Mouse (Mus musculus) embryonic facial prominence, embryonic 11.5 days (tissue): ENCODE measurements around the gene Hist1h3g. TPM values are rescaled to one million over a fixed set of nuclear protein-coding genes. Genes with fewer than 3 reads are reported as not detected.
A peak's percentile ranks its signal among the peaks of the same experiment; 100 is the strongest.
"Not testable (repeated sequence)": the region's sequence is repeated elsewhere in the genome, so short reads cannot be mapped to it uniquely, and the experiment has no call there.

ENCODE experiments used
- ATAC-seq: fragments of 200-750 bp; cut with Nextera tagmentation; replicated peaks from 2 replicates; pipeline ENCODE4 v1.8.0; 2017; ENCODE audit warnings: low read depth; ENCODE audit not compliant: insufficient number of reproducible peaks, low FRiP score, low TSS enrichment
- DNase-seq: peaks from one replicate; pipeline ENCODE4 v3.0.0-alpha.2; 2015; ENCODE audit warnings: low spot score
- H3K27ac ChIP-seq: fragments of 300-500 bp; sonication (generic); replicated peaks from 2 replicates; pipeline ENCODE4 v1.5.1; 2014; ENCODE audit warnings: mild to moderate bottlenecking, low read depth, low read length, control low read depth
- H3K27me3 ChIP-seq: fragments of 300-500 bp; sonication (generic); 2 replicates; pipeline ENCODE4 v1.6.1; 2014; ENCODE audit warnings: mild to moderate bottlenecking, low read length, moderate library complexity, mixed read lengths; ENCODE audit not compliant: control insufficient read depth, insufficient read depth
- H3K36me3 ChIP-seq: fragments of 300-500 bp; sonication (generic); replicated peaks from 2 replicates; pipeline ENCODE4 v1.6.1; 2014; ENCODE audit warnings: low read depth, mild to moderate bottlenecking, low read length, moderate library complexity, mixed read lengths; ENCODE audit not compliant: control insufficient read depth, insufficient read depth
- H3K4me1 ChIP-seq: fragments of 300-500 bp; sonication (generic); 2 replicates; pipeline ENCODE4 v1.6.1; 2014; ENCODE audit warnings: low read length, mixed read lengths; ENCODE audit not compliant: control insufficient read depth, insufficient read depth
- H3K4me2 ChIP-seq: fragments of 300-500 bp; sonication (generic); 2 replicates; pipeline ENCODE4 v1.6.1; 2014; ENCODE audit warnings: low read depth, mild to moderate bottlenecking, control low read depth, low read length, moderate library complexity
- H3K4me3 ChIP-seq: fragments of 300-500 bp; sonication (generic); 2 replicates; pipeline ENCODE4 v1.5.1; 2014; ENCODE audit warnings: low read depth, low read length, control low read depth
- H3K9ac ChIP-seq: fragments of 300-500 bp; sonication (generic); replicated peaks from 2 replicates; pipeline ENCODE4 v1.6.1; 2014; ENCODE audit warnings: mild to moderate bottlenecking, control low read depth, low read length
- H3K9me3 ChIP-seq: fragments of 300-500 bp; sonication (generic); replicated peaks from 2 replicates; pipeline ENCODE4 v1.6.1; 2016; ENCODE audit warnings: mild to moderate bottlenecking, low read length, inconsistent platforms, mixed read lengths; ENCODE audit not compliant: control insufficient read depth
- WGBS: fragments of 180-500 bp; shearing (Covaris S2); extraction: QIAGEN DNeasy Blood & Tissue Kit; methylation state at CpG from one replicate; pipeline ENCODE4 v1.1.7; 2014; 5-methylcytosine and 5-hydroxymethylcytosine counted together
- polyA plus RNA-seq: library from polyadenylated mRNA; unstranded; fragments of >200 nt; fragmentation: Nextera tagmentation; extraction: Ambion mirVana; gene quantifications from 2 replicates; pipeline ENCODE4 v1.2.1, GENCODE M21; 2014

Gene Hist1h3g
- polyA plus RNA-seq, 1 experiment from 2014 or later: 6.1 TPM

DNA sequence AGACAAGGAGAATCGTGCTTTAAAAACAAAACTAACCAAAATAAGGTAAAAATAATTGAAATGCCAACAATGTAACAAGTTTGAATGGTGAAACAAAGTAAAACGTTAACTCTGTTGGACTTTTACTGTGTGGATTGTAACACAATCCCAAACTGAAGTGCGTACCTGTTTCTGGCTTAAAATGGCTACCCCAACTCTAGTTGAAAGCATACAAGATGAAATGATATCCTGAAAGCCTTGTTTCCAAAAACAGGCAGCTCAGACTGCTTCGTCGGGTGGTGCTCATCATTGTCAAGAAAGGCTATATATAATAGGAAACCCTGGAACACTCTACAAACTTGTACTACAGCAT, 26.3 kb downstream of the Hist1h3g start:
- H3K4me2 ChIP-seq: not testable (repeated sequence)
- 0% methylated on average over 2 of the region's 5 CpGs for WGBS

GRCm38 (mm10) chr13:23561883-23562659, 26.8 kb downstream of the Hist1h3g start, which contains the start of gene Hist1h3e:
Hist1h3e (minus strand) TSS chr13:23562369.
- H3K9me3 ChIP-seq, H3K36me3 ChIP-seq, H3K27me3 ChIP-seq, H3K4me1 ChIP-seq: not testable (repeated sequence)
- H3K4me2 ChIP-seq: peak within 1 kb of the TSS; percentile 62
- H3K27ac ChIP-seq: peak within 1 kb of the TSS; percentile 95
- peak; percentile 97 for DNase-seq
- peak within 1 kb of the TSS; percentile 30 for H3K4me3 ChIP-seq
- peak; percentile 97 for ATAC-seq
- under 1% methylated on average over 33 of the region's 67 CpGs for WGBS
- H3K9ac ChIP-seq: peak within 1 kb of the TSS; percentile 67

More for the DNA sequence above, 26.3 kb downstream of the Hist1h3g start:
- not testable (repeated sequence) for H3K36me3 ChIP-seq, ATAC-seq, H3K4me1 ChIP-seq, H3K9me3 ChIP-seq, DNase-seq, H3K27me3 ChIP-seq
- peak overlapping the region; percentile 52 for H3K9ac ChIP-seq
- peak overlapping the region; percentile 30 for H3K4me3 ChIP-seq
- H3K27ac ChIP-seq: peak overlapping the region; percentile 76

DNA sequence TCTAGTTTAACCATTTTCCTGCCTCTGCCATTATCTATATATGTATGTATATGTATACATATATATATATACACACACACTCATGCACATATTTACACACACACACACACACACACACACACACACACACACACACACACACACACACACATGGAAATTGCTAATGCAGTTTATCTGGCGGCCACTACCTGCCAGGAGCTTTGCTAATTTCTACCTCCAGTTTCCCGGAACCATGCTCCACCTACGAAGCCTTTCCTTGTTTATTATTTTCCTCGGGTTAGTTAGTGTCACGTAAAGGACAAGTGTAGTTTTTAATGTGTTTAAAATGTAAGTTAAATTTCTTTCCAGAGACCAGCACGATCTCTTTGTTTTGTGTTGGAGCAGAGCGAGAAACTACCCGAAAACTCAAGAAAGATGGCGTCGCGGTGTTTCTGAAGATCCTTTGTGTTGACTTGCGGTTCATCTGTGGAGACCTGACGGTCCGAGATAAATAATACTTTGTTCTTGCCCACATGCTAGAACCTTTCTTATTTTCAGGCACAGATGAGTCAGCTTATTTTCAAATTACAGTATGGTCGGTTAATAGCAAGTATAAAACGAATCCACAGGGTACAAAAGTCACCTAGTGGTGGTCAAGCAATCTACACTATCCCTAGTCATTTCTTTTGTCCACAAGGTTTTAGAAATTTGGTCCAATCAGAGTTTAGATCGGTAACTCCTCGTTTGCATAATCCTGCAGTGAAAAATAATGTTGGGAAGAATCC, 27.7 kb downstream of the Hist1h3g start:
- Histone ChIP-seq H3K9me3 (no peaks in the 10 kb centered on the region), H3K9ac (peak overlapping the region; percentile 67), H3K4me1 (no peaks in the 10 kb centered on the region), H3K27ac (peak overlapping the region; percentile 95), H3K4me2 (peak overlapping the region; percentile 62), H3K4me3 (peak overlapping the region; percentile 30), H3K36me3 (no peaks in the 10 kb centered on the region), H3K27me3 (no peaks in the 10 kb centered on the region)
- 4% methylated on average over 18 of the region's 18 CpGs for whole genome bisulfite sequencing
- ATAC-seq (peak; percentile 41; the same call in 1 of the 2 replicates), DNase-seq (peak; percentile 82)

DNA sequence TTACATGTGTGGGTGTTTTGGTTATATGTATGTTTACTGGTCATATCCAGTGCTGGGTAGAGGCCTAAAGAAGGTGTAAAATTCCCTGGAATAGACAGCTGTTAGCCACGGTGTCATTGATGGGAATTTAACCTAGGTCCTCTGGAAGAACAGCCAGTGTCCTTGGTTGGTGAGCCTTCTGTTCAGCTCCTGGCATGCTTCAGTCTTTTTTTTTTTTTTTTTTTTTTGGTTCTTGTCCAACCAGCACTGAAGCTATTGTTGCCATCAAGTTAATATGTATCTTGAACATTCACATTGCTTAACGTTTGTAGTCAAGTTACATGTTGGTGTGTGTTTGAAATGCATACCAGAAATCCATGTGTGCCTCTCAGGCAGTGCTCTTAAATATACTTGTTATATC, 29.3 kb downstream of the Hist1h3g start:
- Histone ChIP-seq H3K4me1 (no peaks in the 10 kb centered on the region), H3K36me3 (no peaks in the 10 kb centered on the region), H3K27ac (no peak overlapping the region), H3K9me3 (no peaks in the 10 kb centered on the region), H3K4me2 (no peak overlapping the region), H3K9ac (no peak overlapping the region), H3K27me3 (no peaks in the 10 kb centered on the region), H3K4me3 (no peak overlapping the region)
- DNase-seq: no peak
- WGBS: 85% methylated on average over 2 of the region's 2 CpGs
- no peak for ATAC-seq

DNA sequence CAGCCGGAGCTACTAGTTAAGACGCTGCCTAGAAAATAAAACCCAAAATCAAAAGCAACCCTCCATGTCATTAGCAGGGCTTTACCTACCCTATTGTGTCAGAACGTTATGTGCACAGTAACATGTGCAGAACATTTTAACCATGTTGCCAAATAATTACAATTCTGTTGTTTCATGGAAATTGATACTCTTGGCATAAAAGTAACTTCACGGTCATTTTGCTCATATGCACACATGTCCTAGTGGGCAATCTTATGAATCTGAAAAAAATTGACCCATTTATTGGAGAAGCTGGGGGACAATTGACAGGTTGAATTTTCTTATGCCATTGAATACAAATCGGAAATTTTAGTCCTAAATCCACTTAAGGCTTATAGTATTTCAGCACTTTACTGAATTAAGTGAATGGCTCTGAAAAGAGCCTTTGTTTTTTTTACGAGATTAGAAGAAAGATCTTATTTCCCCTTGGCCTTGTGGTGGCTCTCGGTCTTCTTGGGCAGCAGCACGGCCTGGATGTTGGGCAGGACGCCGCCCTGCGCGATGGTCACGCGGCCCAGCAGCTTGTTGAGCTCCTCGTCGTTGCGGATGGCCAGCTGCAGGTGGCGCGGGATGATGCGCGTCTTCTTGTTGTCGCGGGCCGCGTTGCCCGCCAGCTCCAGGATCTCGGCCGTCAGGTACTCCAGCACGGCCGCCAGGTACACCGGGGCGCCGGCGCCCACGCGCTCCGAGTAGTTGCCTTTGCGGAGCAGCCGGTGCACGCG, 35.2 kb downstream of the Hist1h3g start:
- 1% methylated on average over 19 of the region's 41 CpGs for WGBS
- peak overlapping the region; percentile 93 for H3K27ac ChIP-seq

DNA sequence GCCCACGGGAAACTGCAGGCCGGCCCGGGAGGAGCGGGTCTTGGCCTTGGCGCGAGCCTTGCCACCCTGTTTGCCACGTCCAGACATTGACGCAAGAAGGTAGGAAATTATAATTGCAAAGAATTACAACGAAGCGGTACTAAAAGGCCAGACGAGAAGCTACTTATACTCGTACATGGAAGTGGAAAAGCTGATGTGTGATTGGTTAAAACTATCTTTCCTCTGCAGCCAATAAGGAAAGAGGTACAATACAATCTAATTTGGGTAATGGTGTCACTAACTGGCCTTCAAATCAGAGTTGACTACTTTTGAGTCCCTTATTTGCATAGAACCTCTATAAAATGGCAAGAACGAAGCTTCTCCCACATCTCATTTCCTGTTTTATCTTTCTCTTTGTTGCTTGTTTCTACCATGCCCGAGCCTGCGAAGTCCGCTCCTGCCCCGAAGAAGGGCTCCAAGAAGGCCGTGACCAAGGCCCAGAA, 35.8 kb downstream of the Hist1h3g start, which contains the start of the genes Hist1h2ae and Hist1h2bg:
Gene Hist1h2ae (minus strand): TSS at position 199 of the 482 bp plus-strand sequence.
Gene Hist1h2bg (plus strand): TSS at position 375 of the 482 bp plus-strand sequence.
- Histone ChIP-seq H3K4me3 (peak within 1 kb of the TSS; percentile 46), H3K27ac (peak within 1 kb of the TSS; percentile 95), H3K9ac (peak within 1 kb of the TSS; percentile 77), H3K36me3 (no peaks in the 10 kb centered on the region), H3K4me1 (no peaks in the 10 kb centered on the region), H3K27me3 (no peaks in the 10 kb centered on the region), H3K4me2 (peak within 1 kb of the TSS; percentile 71), H3K9me3 (no peaks in the 10 kb centered on the region)
- peak; percentile 86 for ATAC-seq
- DNase-seq: peak; percentile 92
- WGBS: under 1% methylated on average over 18 of the region's 18 CpGs

More for the DNA sequence above, 35.2 kb downstream of the Hist1h3g start:
- peak overlapping the region; percentile 51 for H3K9ac ChIP-seq
- peak overlapping the region; percentile 39 for H3K4me2 ChIP-seq
- H3K4me1 ChIP-seq, H3K9me3 ChIP-seq, H3K36me3 ChIP-seq, ATAC-seq, H3K27me3 ChIP-seq: not testable (repeated sequence)
- peak; percentile 69 for DNase-seq
- peak overlapping the region; percentile 32 for H3K4me3 ChIP-seq

DNA sequence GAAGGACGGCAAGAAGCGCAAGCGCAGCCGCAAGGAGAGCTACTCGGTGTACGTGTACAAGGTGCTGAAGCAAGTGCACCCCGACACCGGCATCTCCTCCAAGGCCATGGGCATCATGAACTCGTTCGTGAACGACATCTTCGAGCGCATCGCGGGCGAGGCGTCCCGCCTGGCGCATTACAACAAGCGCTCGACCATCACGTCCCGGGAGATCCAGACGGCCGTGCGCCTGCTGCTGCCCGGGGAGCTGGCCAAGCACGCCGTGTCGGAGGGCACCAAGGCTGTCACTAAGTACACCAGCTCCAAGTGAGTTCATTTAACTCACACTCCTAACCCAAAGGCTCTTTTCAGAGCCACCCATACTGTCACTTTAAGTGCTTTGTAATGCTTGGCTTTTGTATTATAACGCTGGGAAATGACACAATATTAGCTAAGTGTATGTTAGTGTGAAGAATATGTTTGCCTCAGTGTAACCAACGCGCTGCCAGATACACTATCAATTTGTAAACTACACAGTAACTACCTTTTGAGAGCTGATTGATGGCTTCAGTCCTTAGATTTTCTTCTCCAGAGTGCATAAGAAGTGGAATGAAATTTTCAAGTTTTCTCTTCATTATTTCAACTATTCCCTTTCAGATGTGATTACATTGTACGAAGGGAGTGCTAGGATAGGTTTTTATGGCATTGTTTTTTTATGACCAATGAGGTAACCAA, 36.4 kb downstream of the Hist1h3g start:
- H3K9ac ChIP-seq: peak overlapping the region; percentile 77
- not testable (repeated sequence) for H3K36me3 ChIP-seq, H3K27me3 ChIP-seq, ATAC-seq, H3K9me3 ChIP-seq, H3K4me1 ChIP-seq
- H3K4me2 ChIP-seq: peak overlapping the region; percentile 71
- WGBS: 1% methylated on average over 11 of the region's 34 CpGs
- DNase-seq: peak; percentile 63
- H3K27ac ChIP-seq: peak overlapping the region; percentile 95
- peak overlapping the region; percentile 46 for H3K4me3 ChIP-seq
